Mouse (Mus musculus): ENCODE results near the gene Tram1l1.
"Not testable (repeated sequence)": the region's sequence is repeated elsewhere in the genome, so short reads cannot be mapped to it uniquely, and the experiment has no call there.

The Tram1l1 gene

GRCm38 (mm10) chr3:124320821-124321576, at the start of gene Tram1l1:
Gene Tram1l1, plus strand, starts transcription at chr3:124320855.
- DNase-seq (ENCODE audit: low spot score), result peak; percentile 72

- no peak for DNase-seq (ENCODE audit: low spot score)
These were observed 49.4 kb upstream of the Tram1l1 start for GRCm38 (mm10) chr3:124271229-124271628.

GRCm38 (mm10) chr3:124271668-124272067, 49.0 kb upstream of the Tram1l1 start:
- no peak for DNase-seq (ENCODE audit: low spot score)

GRCm38 (mm10) chr3:124272465-124273089, 48.1 kb upstream of the Tram1l1 start:
- no peak for DNase-seq (ENCODE audit: low spot score)

- peak; percentile 64 for DNase-seq (ENCODE audit: low spot score)
These were observed 45.6 kb upstream of the Tram1l1 start for GRCm38 (mm10) chr3:124274928-124275609.

- DNase-seq (ENCODE audit: low spot score), result not testable (repeated sequence)
These were observed 31.7 kb upstream of the Tram1l1 start for GRCm38 (mm10) chr3:124288936-124289335.

- DNase-seq (ENCODE audit: low spot score), result no peak
These were observed 1.4 kb upstream of the Tram1l1 start for GRCm38 (mm10) chr3:124319254-124319653.

GRCm38 (mm10) chr3:124320398-124320797, 257 bp upstream of the Tram1l1 start:
- DNase-seq (ENCODE audit: low spot score), result no peak

GRCm38 (mm10) chr3:124346445-124346844, 25.8 kb downstream of the Tram1l1 start:
- no peak for DNase-seq (ENCODE audit: low spot score)

GRCm38 (mm10) chr3:124357533-124357932, 36.9 kb downstream of the Tram1l1 start:
- no peak for DNase-seq (ENCODE audit: low spot score)

GRCm38 (mm10) chr3:124372031-124372430, 51.4 kb downstream of the Tram1l1 start:
- DNase-seq (ENCODE audit: low spot score), result no peak
